11 mouse cellular contexts compared by ENCODE assay signal in genomic region chr1:52653366-52653765, GRCm38 (mm10). TPM values are rescaled to one million over a fixed set of nuclear protein-coding genes. Genes with fewer than 3 reads are reported as not detected.
DNase-seq lines count a peak whose midpoint lies in the region; ATAC-seq lines count a peak whose summit lies in the region.
"Had no signal": no experiment of that assay in that cellular context is flagged by ENCODE, and none has a peak within 500 bp of the region (broad histone marks: within the 10 kb centered on the region; RNA-seq: fewer than 3 reads in every experiment).

No protein-coding gene starts in this region.

- DNase-seq in heart, postnatal 36 days, result no peak
- peak; percentile 57 for DNase-seq in CD4-positive, CD25-positive, alpha-beta regulatory T cell, adult 2 months (ENCODE audit: low read depth, low spot score)
- peak; percentile 24 for DNase-seq in c-Kit-positive CD71-negative TER-119-negative erythroid progenitor cells, embryonic 14.5 days (ENCODE audit: low read depth)
- DNase-seq in forebrain, embryonic 11.5 days (ENCODE audit: low spot score), result no peak
- DNase-seq in kidney, postnatal 36 days, result no peak
- DNase-seq: lung, adult 2 months; midbrain, embryonic 14.5 days; right cerebral cortex, postnatal 4 days had no signal

- H3K36me3 ChIP-seq in heart, embryonic 15.5 days, result 0 out of 2 replicates have a peak, but pooled peaks cover 8% of the 10 kb centered on the region
- peaks cover 3% of the 10 kb centered on the region; the same call in 1 of the 2 replicates for H3K36me3 ChIP-seq in forebrain, embryonic 11.5 days (ENCODE audit: control insufficient read depth, insufficient read depth, low read length)

- H3K9ac ChIP-seq in heart, embryonic 15.5 days, result no peak overlapping the region
- H3K9ac ChIP-seq in forebrain, embryonic 11.5 days (ENCODE audit: low read length), result no peak overlapping the region
- H3K9ac ChIP-seq: hindbrain, embryonic 14.5 days had no signal

- H3K4me1 ChIP-seq in heart, embryonic 15.5 days (replicated peaks), result peaks cover 12% of the 10 kb centered on the region
- H3K4me1 ChIP-seq in forebrain, embryonic 11.5 days (replicated peaks; ENCODE audit: control insufficient read depth, insufficient read depth, low read length), result no peaks in the 10 kb centered on the region

- no peaks in the 10 kb centered on the region for H3K9me3 ChIP-seq in heart, embryonic 15.5 days (replicated peaks)
- H3K9me3 ChIP-seq in forebrain, embryonic 11.5 days (ENCODE audit: control insufficient read depth, low read length), result no peaks in the 10 kb centered on the region

- WGBS in heart, embryonic 15.5 days, result 70% methylated on average over 1 of the region's 1 CpGs
- 84% methylated on average over 1 of the region's 1 CpGs for WGBS in forebrain, embryonic 11.5 days

- no peaks in the 10 kb centered on the region for H3K27me3 ChIP-seq in heart, embryonic 15.5 days
- no peaks in the 10 kb centered on the region for H3K27me3 ChIP-seq in forebrain, embryonic 11.5 days (ENCODE audit: control insufficient read depth, insufficient read depth, low read length)

- no peak overlapping the region for H3K4me2 ChIP-seq in heart, embryonic 15.5 days
- no peak overlapping the region for H3K4me2 ChIP-seq in forebrain, embryonic 11.5 days (ENCODE audit: low read depth, low read length, severe bottlenecking)
- H3K4me2 ChIP-seq: hindbrain, embryonic 14.5 days had no signal

- H3K27ac ChIP-seq in heart, embryonic 15.5 days, result 0 out of 2 replicates have a peak overlapping the region, but pooled peaks have one; percentile 3
- no peak overlapping the region for H3K27ac ChIP-seq in forebrain, embryonic 11.5 days (ENCODE audit: low read depth, low read length)
- H3K27ac ChIP-seq: hindbrain, embryonic 14.5 days had no signal

- no peak for ATAC-seq in heart, embryonic 15.5 days (replicated peaks; ENCODE audit: insufficient number of reproducible peaks, insufficient read depth, low FRiP score, low read depth)
- peak; percentile 84 for ATAC-seq in megakaryocyte progenitor cell, adult 5-6 weeks (replicated peaks; ENCODE audit: poor library complexity)
- ATAC-seq in forebrain, embryonic 11.5 days (replicated peaks; ENCODE audit: low FRiP score), result no peak

- intact Hi-C loops in heart, postnatal 36 days (cut with DNase I), result no loop called here

- H3K4me3 ChIP-seq in heart, embryonic 15.5 days, result no peak overlapping the region
- H3K4me3 ChIP-seq in forebrain, embryonic 11.5 days (ENCODE audit: low read depth, low read length), result no peak overlapping the region

RNA-seq across cellular contexts. Expression of gene Nemp2, which starts 22.9 kb away (rescaled TPM):
- polyA plus RNA-seq in heart, embryonic 15.5 days (2015; fragmentation: Nextera tagmentation; extraction: Ambion mirVana), result 4.4 and 5.2 TPM in 2 replicates
- 1 to 10 TPM; 1.2 to 1.3 TPM for total RNA-seq in heart, postnatal 36 days (2021)
- 10.4 and 11.1 TPM in 2 replicates for total RNA-seq in megakaryocyte progenitor cell, adult 5-6 weeks (2015)
- 6.5 and 11.2 TPM in 2 replicates for total RNA-seq in megakaryocyte progenitor cell, adult 5-6 weeks (2017)
- 11.6 and 14.5 TPM in 2 replicates for polyA plus RNA-seq in forebrain, embryonic 11.5 days (2014; fragmentation: Nextera tagmentation; extraction: Ambion mirVana)

Comparison
In these comparisons a context has a peak if more than half of its experiments do, and no peak if none do; other contexts are left out.
1. DNase-seq: peak in CD4-positive, CD25-positive, alpha-beta regulatory T cell, adult 2 months (single experiment) and c-Kit-positive CD71-negative TER-119-negative erythroid progenitor cells, embryonic 14.5 days (single experiment); none in heart, postnatal 36 days (0 of 2), forebrain, embryonic 11.5 days (single experiment) and kidney, postnatal 36 days (0 of 2).